Mouse (Mus musculus) embryonic facial prominence, embryonic 11.5 days (tissue): ENCODE measurements around the gene Rcn3. TPM values are rescaled to one million over a fixed set of nuclear protein-coding genes. Genes with fewer than 3 reads are reported as not detected.
A peak's percentile ranks its signal among the peaks of the same experiment; 100 is the strongest.

Experiments
- ATAC-seq: fragments of 200-750 bp; cut with Nextera tagmentation; replicated peaks from 2 replicates; pipeline ENCODE4 v1.8.0; 2017; ENCODE audit warnings: low read depth; ENCODE audit not compliant: insufficient number of reproducible peaks, low FRiP score, low TSS enrichment
- DNase-seq: peaks from one replicate; pipeline ENCODE4 v3.0.0-alpha.2; 2015; ENCODE audit warnings: low spot score
- H3K27ac ChIP-seq: fragments of 300-500 bp; sonication (generic); replicated peaks from 2 replicates; pipeline ENCODE4 v1.5.1; 2014; ENCODE audit warnings: mild to moderate bottlenecking, low read depth, low read length, control low read depth
- H3K27me3 ChIP-seq: fragments of 300-500 bp; sonication (generic); 2 replicates; pipeline ENCODE4 v1.6.1; 2014; ENCODE audit warnings: mild to moderate bottlenecking, low read length, moderate library complexity, mixed read lengths; ENCODE audit not compliant: control insufficient read depth, insufficient read depth
- H3K36me3 ChIP-seq: fragments of 300-500 bp; sonication (generic); replicated peaks from 2 replicates; pipeline ENCODE4 v1.6.1; 2014; ENCODE audit warnings: low read depth, mild to moderate bottlenecking, low read length, moderate library complexity, mixed read lengths; ENCODE audit not compliant: control insufficient read depth, insufficient read depth
- H3K4me1 ChIP-seq: fragments of 300-500 bp; sonication (generic); 2 replicates; pipeline ENCODE4 v1.6.1; 2014; ENCODE audit warnings: low read length, mixed read lengths; ENCODE audit not compliant: control insufficient read depth, insufficient read depth
- H3K4me2 ChIP-seq: fragments of 300-500 bp; sonication (generic); 2 replicates; pipeline ENCODE4 v1.6.1; 2014; ENCODE audit warnings: low read depth, mild to moderate bottlenecking, control low read depth, low read length, moderate library complexity
- H3K4me3 ChIP-seq: fragments of 300-500 bp; sonication (generic); 2 replicates; pipeline ENCODE4 v1.5.1; 2014; ENCODE audit warnings: low read depth, low read length, control low read depth
- H3K9ac ChIP-seq: fragments of 300-500 bp; sonication (generic); replicated peaks from 2 replicates; pipeline ENCODE4 v1.6.1; 2014; ENCODE audit warnings: mild to moderate bottlenecking, control low read depth, low read length
- H3K9me3 ChIP-seq: fragments of 300-500 bp; sonication (generic); replicated peaks from 2 replicates; pipeline ENCODE4 v1.6.1; 2016; ENCODE audit warnings: mild to moderate bottlenecking, low read length, inconsistent platforms, mixed read lengths; ENCODE audit not compliant: control insufficient read depth
- WGBS: fragments of 180-500 bp; shearing (Covaris S2); extraction: QIAGEN DNeasy Blood & Tissue Kit; methylation state at CpG from one replicate; pipeline ENCODE4 v1.1.7; 2014; 5-methylcytosine and 5-hydroxymethylcytosine counted together
- polyA plus RNA-seq: library from polyadenylated mRNA; unstranded; fragments of >200 nt; fragmentation: Nextera tagmentation; extraction: Ambion mirVana; gene quantifications from 2 replicates; pipeline ENCODE4 v1.2.1, GENCODE M21; 2014

Gene Rcn3
- polyA plus RNA-seq, 1 experiment from 2014 or later = 221 TPM

DNA sequence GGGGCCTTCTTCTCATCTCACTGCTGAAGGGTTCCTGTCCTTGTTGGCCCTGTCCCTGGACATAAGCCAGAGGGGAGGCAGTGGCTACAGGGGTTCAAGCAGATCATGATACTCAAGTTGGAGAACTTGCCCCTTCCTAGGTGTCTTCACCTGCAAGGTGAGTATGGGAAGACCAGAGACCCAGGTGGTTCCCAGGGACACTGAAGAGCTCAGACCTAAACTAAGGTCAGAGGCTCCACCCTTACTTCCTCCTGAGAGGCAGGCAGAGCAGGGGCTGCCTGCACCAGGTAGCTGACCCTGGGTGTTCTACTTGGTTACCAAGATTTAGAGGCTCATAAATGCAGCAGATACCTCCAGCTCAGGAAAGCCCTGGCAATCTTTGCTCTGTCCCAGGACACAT lies 29.9 kb upstream of the Rcn3 start:
- H3K4me2 ChIP-seq = no peak overlapping the region
- no peaks in the 10 kb centered on the region for H3K9me3 ChIP-seq
- H3K27me3 ChIP-seq = no peaks in the 10 kb centered on the region
- no peak overlapping the region for H3K27ac ChIP-seq
- DNase-seq = no peak
- peak overlapping the region; percentile 22; the same call in 1 of the 2 replicates for H3K9ac ChIP-seq
- peaks cover 27% of the 10 kb centered on the region for H3K36me3 ChIP-seq
- no peak for ATAC-seq
- no peak overlapping the region for H3K4me3 ChIP-seq
- H3K4me1 ChIP-seq = peaks cover 3% of the 10 kb centered on the region; the same call in 1 of the 2 replicates

DNA sequence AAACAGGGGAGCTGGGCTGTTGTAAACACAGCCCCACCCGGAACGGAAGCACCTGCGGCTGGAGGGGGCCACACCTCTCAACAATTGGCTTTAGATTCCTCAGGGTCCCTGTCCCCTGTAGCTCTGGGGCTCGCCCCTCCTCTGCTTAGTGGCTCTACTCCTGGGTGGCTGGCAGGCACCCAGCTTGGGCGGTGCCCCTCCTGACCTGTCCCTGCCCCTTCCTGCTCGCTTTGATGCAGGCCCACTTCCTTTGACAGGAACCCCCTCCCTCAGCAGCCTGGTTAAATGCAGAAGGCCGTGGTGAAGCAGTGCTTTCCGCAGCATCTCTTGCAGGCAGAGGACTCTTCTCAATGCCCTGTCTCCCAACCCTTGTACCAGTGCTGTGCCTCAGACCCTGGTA lies 29.4 kb upstream of the Rcn3 start:
- ATAC-seq (no peak), DNase-seq (no peak)
- Histone ChIP-seq H3K9ac (peak overlapping the region; percentile 22; the same call in 1 of the 2 replicates), H3K9me3 (no peaks in the 10 kb centered on the region), H3K27ac (no peak overlapping the region), H3K4me3 (no peak overlapping the region), H3K4me2 (no peak overlapping the region), H3K36me3 (peaks cover 25% of the 10 kb centered on the region), H3K27me3 (no peaks in the 10 kb centered on the region), H3K4me1 (peaks cover 3% of the 10 kb centered on the region; the same call in 1 of the 2 replicates)
- WGBS = 68% methylated on average over 8 of the region's 8 CpGs

DNA sequence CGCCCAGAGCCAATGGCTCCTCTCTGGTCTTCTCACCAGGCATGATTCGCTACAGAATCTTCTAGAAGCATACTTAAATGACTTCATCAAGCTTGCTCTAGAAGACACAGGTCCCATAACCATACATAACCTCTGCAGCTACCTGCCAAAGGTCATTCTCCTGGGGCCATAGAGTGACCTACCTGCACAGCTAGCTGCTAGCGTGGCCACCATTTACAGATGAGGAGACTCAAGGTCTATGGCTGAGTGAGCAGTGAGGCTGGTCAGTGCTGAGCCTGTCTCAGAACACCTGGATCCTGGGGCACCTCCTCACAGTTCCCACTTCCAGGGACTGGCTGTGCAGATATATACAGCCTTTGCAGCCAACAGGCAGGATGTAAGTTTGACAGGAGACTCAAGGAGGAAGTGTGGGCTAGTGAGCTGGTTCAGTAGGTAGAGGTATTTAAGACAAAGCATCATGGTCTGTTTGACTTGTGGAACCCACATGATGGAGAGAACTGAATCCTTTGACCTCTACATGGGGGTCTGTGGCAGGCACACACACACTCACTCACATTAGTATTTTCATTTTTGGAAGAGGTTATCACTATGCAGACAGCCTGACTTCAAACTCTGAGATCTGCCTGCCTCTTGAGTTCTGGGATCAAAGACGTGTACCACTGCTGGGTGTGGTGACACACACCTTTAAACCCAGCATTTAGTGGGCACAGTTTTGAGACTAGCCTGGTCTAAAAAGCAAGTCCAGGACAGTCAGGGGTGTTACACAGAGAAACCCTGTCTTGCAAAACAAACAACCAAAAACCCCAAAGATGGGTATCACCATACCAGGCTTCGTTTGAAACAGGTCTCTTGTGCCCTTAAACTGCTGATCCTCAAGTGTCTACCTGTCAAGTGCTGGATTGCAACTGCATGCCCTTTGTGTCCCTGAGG lies 28.0 kb upstream of the Rcn3 start:
- Histone ChIP-seq H3K9ac (no peak overlapping the region), H3K27ac (no peak overlapping the region), H3K27me3 (no peaks in the 10 kb centered on the region), H3K4me2 (no peak overlapping the region), H3K9me3 (no peaks in the 10 kb centered on the region), H3K4me3 (no peak overlapping the region), H3K4me1 (peaks cover 3% of the 10 kb centered on the region; the same call in 1 of the 2 replicates), H3K36me3 (peaks cover 22% of the 10 kb centered on the region)
- ATAC-seq = no peak
- WGBS = 82% methylated on average over 5 of the region's 5 CpGs
- DNase-seq = no peak

DNA sequence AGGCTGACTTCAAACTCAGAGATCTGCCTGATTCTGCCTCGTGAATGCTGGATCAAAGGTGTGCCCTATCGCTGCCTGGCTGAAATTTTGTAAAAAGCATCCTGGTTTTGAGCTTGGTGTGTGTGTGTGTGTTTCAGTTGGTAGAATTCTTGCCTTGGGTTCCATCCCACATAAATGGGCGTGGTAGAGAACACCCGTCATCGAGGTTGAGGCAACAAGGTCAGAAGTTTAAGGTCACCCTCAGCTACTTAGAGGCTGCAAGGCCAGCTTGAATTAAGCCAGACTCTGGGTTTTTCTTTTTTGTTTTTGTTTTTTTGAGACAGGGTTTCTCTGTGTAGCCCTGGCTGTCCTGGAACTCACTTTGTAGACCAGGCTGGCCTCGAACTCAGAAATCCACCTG lies 26.3 kb upstream of the Rcn3 start:
- H3K9me3 ChIP-seq = no peaks in the 10 kb centered on the region
- H3K4me1 ChIP-seq = peaks cover 3% of the 10 kb centered on the region; the same call in 1 of the 2 replicates
- no peak overlapping the region for H3K9ac ChIP-seq
- DNase-seq (no peak), ATAC-seq (no peak)
- no peak overlapping the region for H3K4me2 ChIP-seq
- peaks cover 22% of the 10 kb centered on the region for H3K36me3 ChIP-seq
- H3K27ac ChIP-seq = no peak overlapping the region
- H3K27me3 ChIP-seq = no peaks in the 10 kb centered on the region
- no peak overlapping the region for H3K4me3 ChIP-seq
- WGBS = 88% methylated on average over 6 of the region's 6 CpGs

DNA sequence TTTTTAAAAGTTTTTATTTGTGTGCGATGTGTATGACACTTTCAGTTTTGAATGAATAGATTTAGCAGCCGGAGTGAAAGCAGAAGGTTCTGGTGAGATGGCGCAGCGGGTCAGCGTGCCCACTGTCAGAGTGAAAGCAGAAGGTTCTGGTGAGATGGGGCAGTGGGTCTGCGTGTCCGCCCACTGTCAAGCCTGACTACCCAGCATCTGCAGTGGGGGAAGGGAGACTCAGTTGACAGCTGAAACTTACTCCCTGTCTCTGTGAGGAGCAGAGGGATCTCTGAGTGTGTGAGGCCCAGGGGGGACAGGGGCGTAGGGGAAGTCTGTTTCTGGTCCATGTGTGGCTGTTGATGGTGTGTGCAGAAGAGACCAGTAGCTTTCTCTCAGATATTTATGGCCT lies 25.5 kb upstream of the Rcn3 start:
- 83% methylated on average over 8 of the region's 8 CpGs for WGBS
- Histone ChIP-seq H3K4me1 (peaks cover 3% of the 10 kb centered on the region; the same call in 1 of the 2 replicates), H3K4me3 (no peak overlapping the region), H3K27ac (no peak overlapping the region), H3K27me3 (no peaks in the 10 kb centered on the region), H3K9me3 (no peaks in the 10 kb centered on the region), H3K36me3 (peaks cover 18% of the 10 kb centered on the region), H3K9ac (no peak overlapping the region), H3K4me2 (no peak overlapping the region)
- DNase-seq (no peak), ATAC-seq (no peak)

DNA sequence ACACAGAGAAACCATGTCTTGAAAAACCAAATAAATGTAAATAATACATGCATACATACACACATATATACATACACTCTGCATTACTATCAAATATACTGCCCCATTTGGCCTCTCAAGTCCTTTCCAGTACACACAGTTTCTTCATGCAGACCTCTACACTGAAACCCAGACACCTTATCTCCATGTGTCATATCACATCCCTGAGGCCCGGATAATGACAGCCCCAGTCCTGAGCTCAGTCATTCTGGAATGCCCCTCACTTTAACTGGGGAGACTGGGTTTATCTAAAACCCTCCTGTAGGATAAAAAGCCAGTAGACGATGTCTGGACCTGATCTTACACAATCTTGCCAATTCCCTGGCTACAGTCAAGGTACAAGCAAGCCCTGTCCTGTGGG lies 21.5 kb upstream of the Rcn3 start:
- H3K4me1 ChIP-seq = no peaks in the 10 kb centered on the region
- no peak overlapping the region for H3K4me2 ChIP-seq
- H3K4me3 ChIP-seq = no peak overlapping the region
- ATAC-seq (no peak), DNase-seq (no peak)
- H3K27ac ChIP-seq = no peak overlapping the region
- no peaks in the 10 kb centered on the region for H3K27me3 ChIP-seq
- H3K9ac ChIP-seq = no peak overlapping the region
- H3K9me3 ChIP-seq = no peaks in the 10 kb centered on the region
- WGBS = 75% methylated on average over 2 of the region's 2 CpGs
- no peaks in the 10 kb centered on the region for H3K36me3 ChIP-seq

DNA sequence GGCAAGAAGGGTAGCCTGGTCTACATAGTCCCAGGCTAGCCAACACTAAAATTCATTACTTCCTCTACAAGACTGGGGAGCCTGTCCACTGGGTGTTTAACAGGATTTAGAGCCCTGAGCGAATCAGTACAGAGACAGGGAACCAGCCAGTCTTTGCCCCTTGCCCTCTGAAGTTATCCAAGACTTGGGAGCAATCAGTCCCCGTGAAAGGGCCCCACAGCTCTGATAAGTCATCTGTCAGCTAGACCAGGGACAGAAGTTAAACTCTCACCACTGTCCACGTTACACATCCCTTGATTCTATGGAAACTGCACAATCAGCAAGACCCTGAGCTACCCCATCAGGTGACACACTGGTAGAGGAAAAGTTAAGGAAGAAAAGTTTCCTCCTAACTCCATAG lies 20.5 kb upstream of the Rcn3 start:
- Histone ChIP-seq H3K4me2 (no peak overlapping the region), H3K9ac (no peak overlapping the region), H3K27me3 (no peaks in the 10 kb centered on the region), H3K4me1 (no peaks in the 10 kb centered on the region), H3K9me3 (no peaks in the 10 kb centered on the region), H3K4me3 (no peak overlapping the region), H3K27ac (no peak overlapping the region), H3K36me3 (no peaks in the 10 kb centered on the region)
- WGBS = 61% methylated on average over 3 of the region's 3 CpGs
- no peak for ATAC-seq
- DNase-seq = no peak

DNA sequence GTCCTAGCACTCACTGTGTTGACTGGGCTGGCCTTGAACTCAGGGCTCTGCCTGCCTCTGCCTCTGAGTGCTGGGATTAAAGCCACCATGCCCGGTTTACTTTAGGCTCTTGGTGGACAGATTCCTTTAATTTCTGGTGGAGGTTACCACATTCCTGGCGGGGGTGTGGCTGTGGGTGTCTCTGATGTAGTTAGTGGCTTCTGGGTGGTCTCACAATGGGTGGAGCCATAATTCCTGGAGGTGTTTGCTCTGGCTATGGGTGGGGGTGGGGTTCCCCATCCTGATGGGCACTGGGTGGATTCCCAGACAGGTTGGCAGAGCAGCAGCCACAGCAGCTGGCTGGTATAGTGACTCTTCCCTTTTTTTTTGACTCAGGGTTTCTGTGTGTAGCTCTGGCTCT lies 19.9 kb upstream of the Rcn3 start:
- Histone ChIP-seq H3K36me3 (no peaks in the 10 kb centered on the region), H3K4me2 (no peak overlapping the region), H3K27ac (no peak overlapping the region), H3K27me3 (no peaks in the 10 kb centered on the region), H3K4me1 (no peaks in the 10 kb centered on the region), H3K4me3 (no peak overlapping the region), H3K9me3 (no peaks in the 10 kb centered on the region), H3K9ac (no peak overlapping the region)
- 65% methylated on average over 2 of the region's 2 CpGs for WGBS
- DNase-seq (no peak), ATAC-seq (no peak)
